Mouse (Mus musculus): ENCODE results near the gene Tubb3. TPM values are rescaled to one million over a fixed set of nuclear protein-coding genes. Genes with fewer than 3 reads are reported as not detected.

The Tubb3 gene
- 2.0 TPM for total RNA-seq (2023)

GRCm38 (mm10) chr8:123411246-123411645 lies at the start of gene Tubb3:
Tubb3 (plus strand) TSS chr8:123411424.

GRCm38 (mm10) chr8:123373403-123374238 lies 37.6 kb upstream of the Tubb3 start, which contains the start of gene Tcf25:
Tcf25 (plus strand) TSS chr8:123373753.

GRCm38 (mm10) chr8:123406786-123407185 lies 4.4 kb upstream of the Tubb3 start, which contains the start of gene Mc1r:
Mc1r (plus strand) TSS chr8:123407107.

GRCm38 (mm10) chr8:123423441-123423840 lies 12.2 kb downstream of the Tubb3 start, which contains the start of gene Def8:
Def8 (plus strand) TSS chr8:123423527.

Other genes starting within 250 kb of the Tubb3 start
- gene Dpep1, start 225.2 kb upstream of the Tubb3 start, total RNA-seq (2023), result not detected
- 62.4 TPM for gene Chmp1a, start 198.7 kb upstream of the Tubb3 start, total RNA-seq (2023)
- gene Spata33, start 198.6 kb upstream of the Tubb3 start, total RNA-seq (2023), result 0.28 TPM
- gene Cdk10, start 186.6 kb upstream of the Tubb3 start, total RNA-seq (2023), result 59.2 TPM
- gene Spata2l, start 175.2 kb upstream of the Tubb3 start, total RNA-seq (2023), result 8.7 TPM
- 29.9 TPM for gene Zfp276, start 157.2 kb upstream of the Tubb3 start, total RNA-seq (2023)
- 38.6 TPM for gene Vps9d1, start 157.1 kb upstream of the Tubb3 start, total RNA-seq (2023)
- gene Fanca, start 92.8 kb upstream of the Tubb3 start, total RNA-seq (2023), result 10.0 TPM
- not detected for gene Spire2, start 78.7 kb upstream of the Tubb3 start, total RNA-seq (2023)
- 206 TPM for gene Tcf25, start 37.7 kb upstream of the Tubb3 start, total RNA-seq (2023)
- 0.18 TPM for gene Mc1r, start 4.3 kb upstream of the Tubb3 start, total RNA-seq (2023)
- 13.2 TPM for gene Def8, start 12.1 kb downstream of the Tubb3 start, total RNA-seq (2023)
- 39.7 TPM for gene Afg3l1, start 66.5 kb downstream of the Tubb3 start, total RNA-seq (2023)
- gene Dbndd1, start 104.0 kb downstream of the Tubb3 start, total RNA-seq (2023), result not detected
- gene Gas8, start 107.4 kb downstream of the Tubb3 start, total RNA-seq (2023), result 2.8 TPM
- not detected for gene Rhou, start 242.5 kb downstream of the Tubb3 start, total RNA-seq (2023)